Mouse (Mus musculus) testis, postnatal 14 days (tissue): ENCODE data around the gene Mex3a.
A peak's percentile ranks its signal among the peaks of the same experiment; 100 is the strongest.

Source experiments
- DNase-seq: peaks from one replicate; pipeline ENCODE4 v3.0.0; 2021; ENCODE audit warnings: low spot score

The Mex3a gene

GRCm38 (mm10) chr3:88528646-88529045, 3.5 kb upstream of the Mex3a start:
- DNase-seq: no peak

DNA sequence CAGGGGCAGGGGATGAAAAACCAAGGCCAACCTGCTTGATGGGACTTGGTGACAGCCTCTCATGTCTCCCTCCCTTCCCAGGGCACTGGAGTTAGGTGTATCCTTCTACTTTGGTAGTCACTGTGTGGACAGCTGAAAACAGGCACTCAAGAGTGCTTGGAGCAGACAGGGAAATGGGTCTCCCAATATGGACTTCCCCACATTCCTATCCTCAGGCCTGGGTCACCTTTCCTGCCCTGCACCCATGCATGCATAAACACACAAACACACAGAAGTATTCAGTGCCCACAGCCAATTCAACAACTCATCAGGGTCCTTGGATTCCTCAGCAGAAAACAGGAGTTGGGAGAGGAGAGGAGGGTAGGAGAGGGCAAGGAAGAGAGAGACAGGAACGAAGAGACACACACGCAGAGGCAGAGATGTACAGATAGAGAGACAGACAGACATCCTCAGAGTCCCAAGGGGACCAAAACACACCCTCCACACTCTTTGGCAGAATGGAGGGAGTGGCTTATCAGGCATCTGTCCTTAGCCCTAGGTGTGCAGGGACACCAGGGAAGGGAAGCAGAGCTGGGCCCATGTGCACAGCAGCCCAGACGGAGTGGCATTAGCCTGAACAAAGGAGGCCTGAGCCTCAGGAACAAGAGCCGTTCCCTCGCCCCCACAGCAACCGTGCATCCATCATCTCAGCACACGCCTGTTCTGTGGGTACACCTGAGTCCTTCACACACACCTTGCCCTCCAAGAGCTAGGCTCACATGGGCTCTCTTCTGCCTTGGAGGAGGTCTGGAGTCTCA, 2.8 kb upstream of the Mex3a start:
- no peak for DNase-seq

DNA sequence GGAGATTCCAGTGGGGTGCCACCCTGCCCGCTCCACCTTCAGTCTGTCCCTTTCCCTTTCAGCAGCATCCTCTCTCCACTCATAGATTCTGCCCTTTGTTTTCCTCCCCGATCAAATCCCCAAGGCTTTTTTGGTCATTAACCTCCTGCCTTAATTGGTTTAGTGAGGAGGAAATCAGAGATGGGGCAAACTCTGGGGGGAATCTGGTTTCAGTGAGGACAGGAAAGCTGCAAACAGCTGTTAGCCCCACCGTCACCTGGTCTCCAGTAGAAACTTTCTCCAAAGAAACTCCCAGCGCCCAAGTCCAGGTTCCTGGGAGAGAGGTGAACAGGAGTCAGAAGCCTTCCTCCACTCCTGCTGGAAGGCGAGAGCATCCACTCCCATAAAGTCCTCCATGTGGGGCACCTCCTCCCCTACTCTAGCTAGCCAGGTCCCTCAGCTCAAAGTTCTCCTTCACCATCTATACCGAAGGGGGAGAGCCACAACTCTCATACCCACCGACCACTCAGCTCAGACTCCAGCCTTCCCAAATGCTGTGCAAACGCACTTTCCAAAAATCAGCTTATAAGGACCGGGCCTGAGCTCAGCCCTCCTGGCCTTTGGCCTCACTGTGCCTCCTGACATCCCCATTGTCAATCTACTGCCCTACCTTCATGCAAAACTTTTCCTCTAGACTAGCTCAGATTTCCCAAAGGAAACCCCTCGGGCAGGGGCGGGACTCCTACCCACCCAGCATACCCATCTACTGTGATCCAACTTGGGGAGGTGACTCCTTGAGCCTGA, 1.9 kb upstream of the Mex3a start:
- DNase-seq: no peak

DNA sequence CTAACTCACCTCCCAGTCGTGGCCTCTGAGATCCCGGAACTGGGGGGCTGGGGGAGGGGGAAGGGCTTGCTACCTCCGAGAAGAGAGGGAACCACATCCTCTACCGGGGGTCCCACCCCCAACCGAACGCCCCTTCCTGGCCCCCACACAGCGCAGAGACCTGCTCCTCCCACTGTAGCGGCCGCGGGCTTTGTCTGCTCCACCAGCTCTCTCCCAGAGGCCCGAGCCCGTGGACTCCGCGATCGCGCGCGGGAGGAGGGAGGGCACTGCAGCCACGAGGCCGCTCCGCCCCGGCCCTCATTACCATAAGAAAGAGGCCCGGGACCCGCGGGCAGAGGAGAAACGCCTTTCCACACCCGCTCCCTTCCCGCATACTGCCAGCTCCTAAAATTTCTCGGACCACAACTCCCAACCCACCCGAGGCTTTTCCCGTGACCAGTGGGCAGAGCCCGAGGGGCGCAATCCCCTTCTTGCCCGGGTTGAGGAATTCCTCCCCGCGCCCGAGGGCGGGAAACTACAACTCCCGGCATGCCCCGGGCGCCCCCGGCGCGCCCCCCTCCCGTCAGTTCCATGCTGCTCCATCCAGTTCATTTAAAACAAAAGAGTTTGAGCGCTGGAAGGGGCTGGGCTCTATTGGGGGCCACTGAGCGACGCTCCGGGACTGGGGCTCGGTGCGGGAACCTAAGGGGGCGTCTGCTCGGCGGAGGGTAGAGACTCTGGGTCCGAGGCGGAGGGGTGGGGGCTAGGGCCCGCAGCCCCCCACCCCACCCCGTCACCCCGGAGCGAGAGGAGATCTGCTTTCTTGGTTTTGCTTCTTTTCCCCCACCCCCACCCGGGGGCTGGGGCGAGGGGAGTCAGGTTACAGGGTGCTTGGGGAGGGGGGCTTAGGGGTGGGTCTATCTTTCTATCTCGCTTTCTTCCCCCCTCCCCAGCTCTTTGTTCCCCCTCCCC, 572 bp upstream of the Mex3a start:
- DNase-seq: peak; percentile 89

DNA sequence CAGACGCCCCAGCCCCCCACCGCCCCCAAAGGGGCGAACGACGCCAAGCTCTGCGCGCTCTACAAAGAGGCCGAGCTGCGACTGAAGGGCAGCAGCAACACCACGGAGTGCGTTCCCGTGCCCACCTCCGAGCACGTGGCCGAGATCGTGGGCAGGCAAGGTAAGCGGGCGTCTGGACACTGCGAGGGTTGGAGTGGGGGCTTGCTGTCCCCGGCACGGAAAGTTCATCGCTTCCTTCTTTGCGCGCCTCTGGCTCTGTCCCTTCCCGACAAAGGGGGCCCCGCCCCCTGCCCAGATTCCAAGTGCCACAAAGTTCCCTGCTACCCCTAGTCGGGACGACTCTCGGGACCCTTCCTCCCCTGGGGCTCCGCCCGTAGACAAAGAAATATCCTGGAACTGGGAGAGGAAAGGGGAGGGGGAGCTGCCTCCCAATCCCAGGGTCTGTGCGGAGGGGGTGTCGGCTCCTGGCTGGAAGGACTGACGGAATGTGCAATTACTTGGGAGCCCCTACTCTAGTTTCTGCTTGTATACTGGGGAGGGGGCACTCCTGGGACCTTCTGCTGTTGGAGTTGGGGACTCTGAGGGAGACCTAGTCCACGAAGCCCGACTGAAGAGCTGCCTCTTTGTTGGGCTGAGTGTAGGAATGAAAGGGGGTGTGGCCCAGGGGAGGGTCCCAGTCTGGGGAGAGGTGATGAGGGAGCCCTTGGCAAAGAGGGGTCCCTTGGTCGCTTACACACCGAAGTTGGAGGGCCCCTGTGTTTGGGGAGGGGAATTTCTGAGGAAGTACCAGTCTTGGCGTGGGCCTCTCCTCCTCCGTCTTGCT, 705 bp downstream of the Mex3a start:
- peak; percentile 53 for DNase-seq

- no peak for DNase-seq
Observed at GRCm38 (mm10) chr3:88533706-88534105, 1.5 kb downstream of the Mex3a start.

- DNase-seq: no peak
Observed at GRCm38 (mm10) chr3:88535005-88535404, 2.8 kb downstream of the Mex3a start.

GRCm38 (mm10) chr3:88535527-88535926, 3.3 kb downstream of the Mex3a start:
- DNase-seq: no peak

DNA sequence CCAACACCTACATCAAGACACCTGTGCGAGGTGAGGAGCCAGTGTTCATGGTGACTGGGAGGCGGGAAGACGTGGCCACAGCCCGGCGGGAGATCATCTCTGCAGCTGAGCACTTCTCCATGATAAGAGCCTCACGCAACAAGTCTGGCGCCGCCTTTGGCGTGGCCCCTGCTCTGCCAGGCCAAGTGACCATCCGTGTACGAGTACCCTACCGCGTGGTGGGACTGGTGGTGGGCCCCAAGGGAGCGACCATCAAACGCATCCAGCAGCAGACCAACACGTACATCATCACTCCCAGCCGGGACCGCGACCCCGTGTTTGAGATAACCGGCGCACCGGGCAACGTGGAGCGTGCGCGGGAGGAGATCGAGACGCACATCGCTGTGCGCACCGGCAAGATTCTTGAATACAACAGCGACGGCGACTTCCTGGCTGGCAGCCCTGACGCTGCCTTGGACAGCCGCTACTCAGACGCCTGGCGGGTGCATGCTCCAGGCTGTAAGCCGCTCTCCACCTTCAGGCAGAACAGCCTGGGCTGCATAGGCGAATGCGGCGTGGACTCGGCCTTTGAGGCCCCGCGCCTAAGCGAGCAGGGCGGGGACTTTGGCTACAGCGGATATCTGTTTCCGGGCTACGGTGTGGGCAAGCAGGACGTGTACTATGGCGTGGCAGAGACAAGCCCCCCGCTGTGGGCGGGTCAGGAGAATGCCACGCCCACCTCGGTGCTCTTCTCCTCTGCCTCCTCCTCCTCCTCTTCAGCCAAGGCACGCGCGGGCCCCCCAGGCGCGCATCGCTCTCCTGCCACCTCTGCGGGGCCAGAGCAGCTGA, 4.1 kb downstream of the Mex3a start:
- DNase-seq: peak; percentile 64

DNA sequence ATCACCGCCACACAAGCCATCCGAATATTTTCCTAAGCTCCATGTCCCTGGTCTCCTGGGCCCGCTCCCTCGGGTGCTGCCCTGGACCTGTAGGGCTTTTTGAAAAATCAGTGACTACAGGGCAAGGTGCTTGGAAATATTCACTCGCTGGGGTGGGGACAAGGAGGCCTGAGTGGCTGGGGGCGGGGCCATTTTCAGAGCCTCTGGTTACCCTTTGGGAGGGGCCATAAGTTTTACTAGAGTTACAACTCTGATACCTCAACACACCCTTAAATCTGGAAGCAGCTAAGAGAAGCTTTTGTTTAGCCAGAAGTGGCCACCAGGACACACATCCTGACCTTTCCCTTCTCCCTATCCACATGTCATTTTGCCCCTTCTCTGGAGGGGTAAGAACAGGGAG, 5.0 kb downstream of the Mex3a start:
- DNase-seq: no peak

DNA sequence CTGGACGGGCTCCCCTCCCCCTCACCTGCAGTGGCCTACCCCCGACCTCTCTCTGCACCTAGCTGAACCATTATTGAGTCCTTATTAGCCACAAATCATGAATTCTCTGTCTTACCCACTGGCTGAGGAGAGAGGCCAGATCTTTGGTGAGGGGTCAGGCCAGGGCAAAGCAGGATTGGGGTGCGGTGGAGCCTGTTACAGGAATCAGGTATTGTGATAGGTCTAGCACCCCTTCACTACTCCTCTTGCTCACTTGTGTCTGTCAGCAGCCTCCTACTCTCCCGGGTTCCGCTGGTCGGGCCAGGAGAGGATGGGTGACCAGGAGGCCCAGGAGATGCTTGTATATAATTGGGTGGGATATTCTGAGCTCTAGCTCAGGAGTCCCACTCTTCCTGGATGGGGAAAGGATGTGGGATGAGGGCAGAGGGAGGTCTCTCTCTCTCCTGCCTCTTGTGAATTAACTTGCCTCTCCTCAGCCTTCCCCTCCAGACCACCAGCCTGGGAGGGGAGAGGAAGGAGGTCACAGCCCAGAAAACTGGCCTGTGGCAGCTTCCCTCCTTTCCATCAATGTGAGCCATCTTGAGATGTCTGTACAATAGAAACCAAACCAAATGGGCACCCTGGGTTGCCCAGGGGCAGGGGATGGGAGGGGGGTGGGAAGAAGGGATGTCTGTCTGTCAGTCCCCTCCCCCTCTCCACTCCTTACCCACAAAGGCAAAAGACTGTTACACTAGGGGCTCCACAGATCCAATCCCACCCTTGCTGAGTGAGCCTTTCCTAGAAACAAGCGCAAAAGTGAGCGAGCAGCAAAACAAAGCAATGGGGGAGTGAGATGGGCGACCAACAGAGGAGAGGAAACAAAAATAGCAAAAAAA, 6.3 kb downstream of the Mex3a start:
- no peak for DNase-seq

GRCm38 (mm10) chr3:88539397-88539796, 7.2 kb downstream of the Mex3a start:
- no peak for DNase-seq

DNA sequence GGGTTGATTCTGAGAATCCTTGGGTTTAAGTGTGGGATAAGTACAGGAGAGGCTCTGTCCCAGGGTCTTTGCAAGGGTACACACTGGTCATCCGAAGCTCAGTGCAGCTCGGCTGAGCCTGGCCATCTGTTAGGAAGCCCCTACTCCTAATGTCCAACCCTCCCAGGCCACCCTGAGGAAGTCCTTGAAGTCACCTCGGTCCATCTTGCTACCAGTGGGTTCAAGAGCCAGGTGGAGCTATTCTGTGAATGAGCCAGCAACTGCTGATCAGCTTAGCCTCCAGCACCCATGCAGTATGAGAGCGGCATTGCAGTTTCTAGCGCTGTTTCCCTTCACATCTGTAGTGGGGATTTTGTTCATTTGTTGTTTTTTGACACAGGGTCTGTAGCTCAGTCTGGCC, 7.9 kb downstream of the Mex3a start:
- DNase-seq: no peak

DNA sequence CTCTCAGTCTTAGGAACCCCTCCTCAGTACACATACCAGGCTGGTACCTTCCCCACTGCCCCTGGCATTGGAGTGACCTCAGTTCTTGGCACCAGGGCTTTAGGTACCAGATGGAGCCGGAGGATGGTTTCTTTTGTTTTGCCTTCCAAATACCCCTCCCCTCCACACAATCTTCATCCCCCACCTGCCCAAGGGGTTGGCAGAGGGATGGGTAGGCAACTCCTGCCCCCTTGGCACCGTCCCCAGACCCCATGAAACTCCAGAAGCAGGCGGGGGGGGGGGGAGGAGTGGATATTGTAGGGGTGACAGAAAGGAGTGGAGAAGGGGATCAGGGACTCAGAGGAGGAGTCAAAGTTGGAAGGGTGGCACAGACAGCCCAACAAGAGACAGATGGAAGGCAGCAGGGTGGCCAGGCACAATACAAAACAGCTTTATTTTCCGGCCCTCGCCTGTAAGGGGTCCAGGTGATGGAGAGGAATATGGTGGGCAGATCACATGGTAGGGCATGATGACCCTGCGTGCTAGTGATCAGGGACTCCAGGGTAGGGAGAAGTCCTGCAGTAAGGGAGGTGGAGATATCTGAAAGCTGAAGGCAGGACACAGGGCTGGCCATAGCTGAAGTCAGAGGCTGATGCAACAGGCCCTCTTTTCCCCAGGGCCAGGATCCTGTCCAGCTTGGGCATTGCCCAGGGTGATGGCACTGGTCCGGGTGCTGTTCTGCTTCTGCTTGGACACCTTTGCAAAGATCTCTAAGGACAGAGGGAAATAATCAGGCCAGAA, 9.6 kb downstream of the Mex3a start:
- no peak for DNase-seq

GRCm38 (mm10) chr3:88542486-88542885, 10.3 kb downstream of the Mex3a start:
- DNase-seq: no peak

GRCm38 (mm10) chr3:88543174-88543573, 11.0 kb downstream of the Mex3a start:
- no peak for DNase-seq

- DNase-seq: no peak
Observed at GRCm38 (mm10) chr3:88543651-88544410, 11.6 kb downstream of the Mex3a start.

DNA sequence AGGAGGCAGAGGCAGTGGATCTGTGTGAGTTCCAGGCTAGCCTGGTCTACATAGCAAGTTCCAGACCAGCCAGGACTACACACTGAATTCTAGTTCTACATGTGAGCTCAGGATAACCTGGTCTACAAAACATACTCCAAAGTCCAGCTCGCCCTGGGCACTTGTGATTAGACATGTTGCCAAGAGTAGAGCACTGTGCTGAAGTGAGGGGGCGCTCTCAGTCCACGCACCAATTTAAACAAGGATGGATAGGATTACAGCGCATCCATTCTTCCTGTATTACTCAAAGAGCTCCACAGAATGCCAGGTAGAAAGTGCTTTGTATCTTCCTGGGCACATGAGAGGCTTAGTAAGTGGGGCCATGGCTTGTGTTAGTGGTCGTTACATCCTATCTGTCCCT, 12.3 kb downstream of the Mex3a start:
- DNase-seq: no peak
